Mouse (Mus musculus) thymus, adult 2 months (tissue): ENCODE data around the gene Gm26620.

Experiments
- CTCF ChIP-seq: fragments of 200-500 bp; IDR thresholded peaks from 2 replicates; pipeline ENCODE4 v1.5.1; 2012; ENCODE audit warnings: mild to moderate bottlenecking, control low read depth, low read length, moderate library complexity, borderline replicate concordance; ENCODE audit not compliant: control insufficient read depth, poor library complexity, insufficient read depth; ENCODE audit errors: extremely low read depth
- POLR2A ChIP-seq: fragments of 200-500 bp; IDR thresholded peaks from 2 replicates; pipeline ENCODE4 v1.6.1; 2012; ENCODE audit warnings: mild to moderate bottlenecking, low read length, control low read depth, moderate library complexity; ENCODE audit not compliant: control insufficient read depth, poor library complexity, insufficient read depth; ENCODE audit errors: extremely low read depth

GRCm38 (mm10) chr1:170900799-170901467 is 16.1 kb downstream of the Gm26620 start:
- no peak for TF ChIP-seq POLR2A
- no peak for TF ChIP-seq CTCF
